Mouse (Mus musculus) cerebellum, adult 11 months (tissue): Measurements from ENCODE around the gene Gm10663.

Source experiments
- DNase-seq: peaks from one replicate; pipeline ENCODE4 v3.0.0; 2022

Gm10663 gene

DNA sequence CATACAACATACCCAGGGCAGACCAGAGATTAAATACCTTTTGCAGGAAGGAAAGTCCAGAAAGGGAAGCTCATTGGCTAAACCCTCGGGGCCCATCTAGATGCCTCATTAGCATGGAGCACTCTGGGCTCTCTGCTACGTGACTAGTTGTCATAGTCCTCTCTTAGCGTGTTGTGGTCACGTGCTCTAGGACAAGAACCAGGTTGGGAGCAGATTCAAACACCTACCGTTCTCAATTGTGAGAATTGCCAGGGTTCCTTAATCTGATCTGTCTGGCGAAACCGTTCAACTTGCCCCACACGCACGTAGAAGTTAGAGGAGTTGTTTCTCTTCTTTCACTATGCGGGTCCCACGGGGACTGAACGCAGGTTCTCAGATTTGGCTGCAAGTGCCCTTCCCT lies 13.3 kb downstream of the Gm10663 start:
- DNase-seq, result no peak

DNA sequence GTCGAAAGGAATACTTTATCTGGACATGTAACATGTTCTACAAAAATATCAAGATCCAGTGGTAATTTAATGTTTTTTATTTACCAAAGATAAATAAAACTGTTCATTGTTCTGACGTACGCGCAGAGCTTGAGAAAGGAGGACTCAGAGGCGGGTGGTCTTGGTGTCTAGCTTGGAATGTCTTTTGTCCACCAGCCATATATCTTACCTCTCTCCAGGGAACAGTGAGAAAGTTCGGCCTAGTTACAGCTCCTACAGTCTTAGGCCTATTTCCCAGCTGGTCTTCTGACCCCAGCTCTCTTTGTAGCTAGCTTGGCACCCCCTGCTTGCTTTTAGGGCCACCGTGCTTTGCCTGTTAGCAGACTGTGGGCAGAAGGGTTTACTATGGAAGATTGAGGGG lies 14.9 kb downstream of the Gm10663 start:
- no peak for DNase-seq

DNA sequence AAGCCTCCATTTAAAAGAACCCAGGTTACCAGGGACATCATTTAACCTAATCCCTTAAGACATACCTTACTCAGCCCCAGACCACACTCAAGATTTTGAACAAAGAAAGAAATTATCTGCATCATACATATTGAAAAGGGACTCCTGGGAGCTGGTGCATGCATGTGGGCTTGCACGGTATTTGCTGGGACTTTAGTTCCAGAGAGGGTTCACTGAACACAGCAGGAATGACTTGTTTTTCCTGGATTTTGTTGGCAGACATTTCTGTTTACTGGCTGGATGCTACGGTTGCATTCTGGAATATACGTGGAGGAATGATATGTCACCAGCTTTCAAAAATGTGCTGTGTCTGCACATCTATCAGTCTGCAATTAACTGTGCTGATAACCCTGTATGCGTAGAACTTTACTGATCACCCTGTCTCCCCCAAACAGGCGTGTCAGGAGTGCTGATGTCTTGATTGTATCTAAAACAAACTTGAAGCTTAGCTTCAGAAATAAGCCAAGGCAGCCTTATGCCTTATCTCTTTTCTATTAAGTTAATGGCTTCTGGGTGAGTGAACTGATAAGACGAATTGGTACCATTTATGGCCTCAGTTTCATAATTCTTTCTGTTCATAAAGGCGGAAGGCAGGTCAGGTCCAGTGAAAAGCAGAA lies 23.1 kb downstream of the Gm10663 start:
- no peak for DNase-seq

DNA sequence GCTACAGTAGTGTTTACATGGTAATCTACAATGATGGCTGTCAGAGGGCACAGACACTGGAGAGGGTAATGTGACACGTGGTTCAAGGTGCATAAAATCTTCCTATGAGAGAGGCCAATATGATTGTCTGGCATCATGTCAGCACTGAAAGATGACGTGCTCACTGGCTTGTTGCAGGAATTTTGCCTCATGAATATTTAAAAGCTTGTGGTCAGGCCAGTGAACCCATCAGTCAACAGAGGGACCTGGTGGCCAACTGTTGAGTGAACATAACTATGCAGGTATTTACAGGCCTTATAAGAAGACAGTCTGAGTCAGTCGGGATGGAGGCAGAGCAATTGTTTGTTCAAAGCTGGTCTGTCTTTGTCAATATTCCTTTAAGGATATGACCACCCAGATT lies 24.9 kb downstream of the Gm10663 start:
- DNase-seq, result no peak

DNA sequence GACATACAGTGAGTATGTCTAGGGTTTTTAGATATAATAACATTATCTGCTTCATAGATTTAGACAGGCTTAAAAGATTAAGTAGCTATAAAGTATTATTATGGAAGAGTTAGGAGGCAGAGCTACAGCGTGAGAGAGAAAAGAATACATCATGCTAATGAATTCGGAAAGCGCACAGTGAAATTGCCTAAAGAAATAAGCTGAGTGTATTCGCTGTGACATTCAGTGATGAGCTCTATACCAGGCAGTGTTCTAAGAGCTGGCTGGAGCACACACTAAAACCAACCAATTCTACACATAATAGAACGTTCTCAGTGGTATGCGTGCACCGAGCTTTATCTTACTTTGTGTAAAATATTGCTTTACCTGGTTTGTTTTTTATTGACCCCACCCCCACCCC lies 28.8 kb downstream of the Gm10663 start:
- no peak for DNase-seq

DNA sequence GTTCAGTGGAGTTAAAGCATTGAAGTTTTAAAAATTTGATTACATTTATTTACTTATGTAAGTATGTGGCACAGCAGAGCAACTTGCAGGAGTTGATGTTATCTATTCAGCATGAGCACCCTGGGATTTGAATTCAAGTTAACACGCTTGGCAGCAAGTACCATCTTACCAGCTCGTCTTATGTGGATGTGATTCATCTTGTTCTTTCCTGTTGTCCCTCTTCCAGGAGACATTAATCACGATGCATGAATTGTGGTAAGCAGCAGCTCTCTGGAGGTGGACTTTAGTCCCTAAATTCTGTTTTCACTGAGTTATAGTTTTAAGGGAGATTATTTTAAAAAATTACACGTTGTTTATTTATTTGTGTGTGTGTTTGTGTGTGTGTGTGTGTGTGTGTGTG lies 29.2 kb downstream of the Gm10663 start:
- no peak for DNase-seq

DNA sequence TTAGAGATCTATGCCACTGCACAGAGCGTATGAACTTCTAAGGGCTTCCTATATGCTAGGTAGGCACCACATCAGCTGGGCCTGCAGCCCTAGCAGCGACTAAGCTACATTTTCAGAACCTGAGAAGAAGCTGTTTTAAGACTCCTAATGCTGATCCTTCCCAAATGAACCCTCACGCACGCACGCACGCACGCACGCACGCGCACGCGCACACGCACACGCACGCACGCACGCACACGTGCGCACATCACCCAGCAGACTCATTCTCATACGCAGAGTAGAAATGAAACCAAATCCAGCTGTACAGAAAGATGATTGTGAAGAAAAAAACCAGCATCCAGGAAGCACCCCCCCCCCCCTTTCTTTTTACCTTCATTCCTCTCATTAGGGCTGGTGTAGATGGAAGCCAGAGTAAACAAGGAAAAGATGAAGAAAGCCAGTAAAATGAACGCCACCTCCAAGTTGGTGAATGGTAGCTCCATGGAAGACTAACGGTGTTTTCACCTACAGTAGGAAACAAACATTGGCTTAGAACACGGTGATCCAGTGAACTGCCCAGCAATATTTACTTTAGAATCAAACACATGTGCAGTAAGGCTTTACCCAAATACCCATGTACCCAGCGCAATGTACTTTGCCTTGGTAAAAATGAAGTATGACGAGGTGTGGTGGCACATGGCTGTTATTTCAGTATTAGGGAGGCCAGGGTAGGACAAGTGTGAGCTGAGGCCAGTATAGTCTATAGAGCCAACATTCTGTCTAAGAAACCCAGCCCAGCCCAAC lies 33.3 kb downstream of the Gm10663 start:
- DNase-seq, result no peak

DNA sequence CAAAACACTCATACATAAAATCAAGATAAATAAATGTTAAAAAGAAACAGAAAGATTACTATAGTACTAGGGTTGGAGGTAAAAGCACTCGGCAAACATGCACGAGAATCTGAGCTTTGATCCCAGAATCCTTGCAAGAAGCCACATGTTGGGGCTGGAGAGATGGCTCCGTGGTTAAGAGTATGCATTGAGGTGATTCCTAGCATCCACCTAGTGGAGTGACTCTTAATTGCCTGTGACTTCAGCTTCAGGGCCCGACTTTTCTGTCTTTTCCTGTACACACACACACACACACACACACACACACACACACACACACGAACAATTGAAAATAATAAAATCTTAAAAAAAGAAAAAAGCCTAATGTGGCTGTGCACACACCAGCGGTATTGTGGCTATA lies 34.1 kb downstream of the Gm10663 start:
- DNase-seq, result no peak

DNA sequence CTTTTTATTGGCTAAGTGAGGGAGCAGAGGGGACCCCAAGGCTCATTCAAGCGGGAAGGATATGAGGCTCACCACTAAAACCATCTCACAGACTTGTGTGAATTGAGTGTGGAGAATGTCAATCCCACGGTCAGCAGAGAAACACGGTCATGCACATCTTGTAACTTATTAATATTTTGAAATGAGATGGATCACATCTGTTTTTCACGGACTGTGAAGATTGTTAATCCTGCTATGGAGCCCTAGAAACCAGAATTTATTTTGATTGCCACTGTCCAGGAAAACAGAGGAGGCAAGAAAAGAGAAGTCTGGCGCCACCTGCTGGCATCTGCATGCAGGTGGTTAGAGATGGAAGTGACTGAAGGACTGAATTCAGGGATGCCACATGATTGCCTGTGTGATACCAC lies 35.5 kb downstream of the Gm10663 start:
- peak; percentile 17 for DNase-seq

DNA sequence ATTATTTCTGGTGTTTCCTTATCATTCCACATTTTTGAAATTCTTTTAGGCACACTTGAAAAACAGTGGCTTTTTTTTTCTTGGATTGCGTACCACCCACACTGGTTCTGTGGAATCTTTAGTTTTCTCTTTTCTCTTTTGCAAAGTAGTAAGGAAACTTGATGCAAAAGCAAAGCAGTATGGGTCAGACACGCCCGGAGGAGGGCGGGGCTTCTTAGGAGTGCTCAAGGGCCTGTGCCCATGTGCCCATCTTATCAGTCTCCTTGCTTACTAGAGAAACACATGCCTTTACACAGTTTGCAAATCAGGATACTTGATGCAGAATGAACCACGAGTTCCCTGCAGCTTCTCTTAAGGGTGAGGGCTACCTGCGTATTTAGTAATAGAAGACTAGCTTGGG lies 37.3 kb downstream of the Gm10663 start:
- no peak for DNase-seq

DNA sequence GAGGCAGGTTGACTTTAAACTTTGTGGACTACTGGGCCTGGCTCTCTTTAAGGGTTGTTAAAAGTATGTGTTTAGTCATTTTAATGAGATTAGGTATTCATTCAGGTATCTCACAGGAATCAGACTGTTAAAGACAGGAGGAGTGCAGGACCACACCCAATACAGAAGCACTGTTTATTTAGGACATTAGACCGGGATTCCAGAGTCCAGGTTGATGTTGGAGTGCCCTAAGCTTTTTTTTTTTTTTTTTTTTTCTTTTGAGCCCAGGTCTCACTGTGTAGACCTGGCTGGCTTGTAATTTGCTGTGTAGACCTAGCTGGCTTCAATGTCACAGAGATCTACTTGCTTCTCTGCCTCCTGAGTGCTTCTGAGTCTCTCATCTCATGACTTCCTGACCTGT lies 51.2 kb downstream of the Gm10663 start:
- no peak for DNase-seq

DNA sequence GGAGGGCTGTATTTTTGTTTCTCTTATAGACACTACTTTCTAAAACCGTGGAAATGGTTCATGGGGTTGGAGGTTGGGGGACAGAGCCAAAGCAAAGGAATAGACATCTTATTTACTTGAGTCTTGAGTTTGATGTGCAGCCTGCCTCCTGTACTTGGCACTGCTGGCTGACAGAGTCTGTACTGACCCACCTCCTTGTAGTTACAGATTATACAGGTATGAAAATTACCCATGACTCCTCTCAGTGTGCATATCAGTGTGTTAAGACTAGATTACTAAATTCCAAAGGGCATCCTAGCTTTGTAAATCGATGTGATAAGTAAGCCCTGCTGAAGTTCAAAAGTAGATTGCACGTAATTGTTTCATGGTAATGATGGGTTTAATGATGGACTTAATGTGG lies 51.6 kb downstream of the Gm10663 start:
- no peak for DNase-seq
